ENCODE assay signal across 8 mouse cellular contexts in genomic region chr4:49596846-49597182, GRCm38 (mm10). TPM values are rescaled to one million over a fixed set of nuclear protein-coding genes. Genes with fewer than 3 reads are reported as not detected.
DNase-seq lines count a peak whose midpoint lies in the region; ATAC-seq lines count a peak whose summit lies in the region.

No protein-coding gene starts in this region.

- peaks cover 3% of the 10 kb centered on the region for H3K27me3 ChIP-seq in megakaryocyte, embryonic 14.5 days (replicated peaks)

- no peaks in the 10 kb centered on the region for H3K36me3 ChIP-seq in megakaryocyte, embryonic 14.5 days (replicated peaks; ENCODE audit: low read length)

- peak; percentile 53 for DNase-seq in embryo, embryonic 10 days (ENCODE audit: low spot score)
- DNase-seq in embryo, embryonic 9.5 days (ENCODE audit: extremely low spot score), result no peak
- DNase-seq in frontal cortex, postnatal 25 days (ENCODE audit: low spot score in 2 of 2), result peak; percentile 21 to 23
- DNase-seq in adrenal gland, postnatal 14 days, result no peak
- no peak for DNase-seq in thymus, postnatal 25 days

- no peak for ATAC-seq in megakaryocyte, adult 5-6 weeks (ENCODE audit: poor library complexity, severe bottlenecking)
- ATAC-seq in megakaryocyte progenitor cell, adult 5-6 weeks (replicated peaks; ENCODE audit: poor library complexity), result peak; percentile 54

- H3K4me1 ChIP-seq in megakaryocyte, embryonic 14.5 days, result peaks cover 32% of the 10 kb centered on the region

- no peaks in the 10 kb centered on the region for H3K9me3 ChIP-seq in megakaryocyte, embryonic 14.5 days

- H3K4me3 ChIP-seq in megakaryocyte, embryonic 14.5 days (replicated peaks), result peak overlapping the region; percentile 98

RNA-seq across cellular contexts. Expression of gene Tmem246, which starts 0.9 kb away (rescaled TPM):
- polyA plus RNA-seq in megakaryocyte, embryonic 14.5 days (2012; ENCODE audit: insufficient read depth, low replicate concordance), result 15.3 and 18.0 TPM in 2 replicates
- total RNA-seq in megakaryocyte, adult 5-6 weeks (2015), result not detected in 2 replicates
- not detected in 2 replicates for total RNA-seq in megakaryocyte, adult 5-6 weeks (2017)
- 0.35 and 0.61 TPM in 2 replicates for total RNA-seq in megakaryocyte progenitor cell, adult 5-6 weeks (2015)
- total RNA-seq in megakaryocyte progenitor cell, adult 5-6 weeks (2017), result 0.08 and 0.20 TPM in 2 replicates
- 9.9 and 11.3 TPM in 2 replicates for total RNA-seq in adrenal gland, postnatal 14 days (2021)

RNA-seq across cellular contexts. Expression of gene Rnf20, which starts 35.0 kb away (rescaled TPM):
- polyA plus RNA-seq in megakaryocyte, embryonic 14.5 days (2012; ENCODE audit: insufficient read depth, low replicate concordance), result 3.2 and 6.9 TPM in 2 replicates
- 31.9 and 38.2 TPM in 2 replicates for total RNA-seq in megakaryocyte, adult 5-6 weeks (2015)
- total RNA-seq in megakaryocyte, adult 5-6 weeks (2017), result 107 and 137 TPM in 2 replicates
- total RNA-seq in megakaryocyte progenitor cell, adult 5-6 weeks (2015), result 39.5 and 42.9 TPM in 2 replicates
- total RNA-seq in megakaryocyte progenitor cell, adult 5-6 weeks (2017), result 121 and 156 TPM in 2 replicates
- total RNA-seq in adrenal gland, postnatal 14 days (2021), result 45.9 and 50.2 TPM in 2 replicates

RNA-seq across cellular contexts. Expression of gene Aldob, which starts 47.5 kb away (rescaled TPM):
- not detected in 2 replicates for polyA plus RNA-seq in megakaryocyte, embryonic 14.5 days (2012; ENCODE audit: insufficient read depth, low replicate concordance)
- not detected in 2 replicates for total RNA-seq in megakaryocyte, adult 5-6 weeks (2015)
- total RNA-seq in megakaryocyte, adult 5-6 weeks (2017), result not detected in 2 replicates
- total RNA-seq in megakaryocyte progenitor cell, adult 5-6 weeks (2015), result not detected in 2 replicates
- not detected in 2 replicates for total RNA-seq in megakaryocyte progenitor cell, adult 5-6 weeks (2017)
- 22.2 and 273 TPM in 2 replicates for total RNA-seq in adrenal gland, postnatal 14 days (2021)

Comparison
In these comparisons a context has a peak if more than half of its experiments do, and no peak if none do; other contexts are left out.
1. DNase-seq: peak in embryo, embryonic 10 days (single experiment) and frontal cortex, postnatal 25 days (2 of 2); none in embryo, embryonic 9.5 days (single experiment), adrenal gland, postnatal 14 days (single experiment) and thymus, postnatal 25 days (single experiment).
2. RNA of gene Aldob, which starts 47.5 kb away (total RNA-seq): 22.2 to 273 TPM in adrenal gland, postnatal 14 days; not detected in megakaryocyte, adult 5-6 weeks and not detected in megakaryocyte progenitor cell, adult 5-6 weeks; every median in the first group is over 10 times any median in the second.